Mouse (Mus musculus): ENCODE data around the gene Sgo2b. TPM values are rescaled to one million over a fixed set of nuclear protein-coding genes. Genes with fewer than 3 reads are reported as not detected.
"Not testable (repeated sequence)": the region's sequence is repeated elsewhere in the genome, so short reads cannot be mapped to it uniquely, and the experiment has no call there.

The Sgo2b gene
- not detected in 2 replicates for total RNA-seq (2017)

DNA sequence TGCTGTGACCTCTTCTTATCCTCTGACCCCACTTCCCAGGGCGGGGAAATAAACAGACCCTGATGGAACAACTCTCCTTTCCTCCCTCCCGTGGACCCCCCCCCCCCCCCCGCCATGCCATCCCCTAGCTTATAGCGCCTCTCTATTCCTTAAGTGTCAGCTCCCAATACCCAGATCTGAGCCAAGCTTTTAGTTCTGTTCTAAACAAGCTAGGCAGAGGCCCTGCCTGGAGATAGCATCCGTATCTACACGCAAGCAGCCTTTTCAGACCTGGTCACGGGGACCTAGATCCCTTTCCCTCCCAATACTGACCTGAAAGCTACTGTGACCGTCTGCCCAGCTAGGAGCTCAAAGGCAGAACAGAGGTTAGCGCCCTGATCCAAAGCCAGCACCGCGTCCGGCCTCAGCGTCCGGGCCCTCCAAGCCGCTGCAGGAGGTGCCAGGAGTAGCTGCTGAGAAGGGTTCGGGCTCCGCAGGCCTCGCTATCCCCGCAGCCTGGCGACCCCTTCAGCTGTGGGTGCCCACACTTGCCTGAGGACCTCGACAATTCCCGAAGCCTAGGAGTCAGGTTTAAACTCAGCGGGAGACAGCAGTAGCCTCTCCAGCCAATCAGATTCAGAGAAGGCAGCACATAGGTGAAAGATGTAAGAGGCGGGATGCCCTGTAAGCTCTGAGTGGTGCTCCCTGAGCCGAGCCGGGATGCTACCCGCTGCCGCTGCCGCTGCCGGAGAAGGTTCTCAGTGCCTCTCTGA is at the start of gene Sgo2b:
Sgo2b (minus strand) TSS at position 623 of the 752 bp plus-strand sequence.
- ATAC-seq (replicated peaks in 1 of 2; ENCODE audit: insufficient read depth in 1 of 2, low FRiP score in 2 of 2, low TSS enrichment in 1 of 2, low read depth in 1 of 2, poor library complexity in 2 of 2, severe bottlenecking in 2 of 2): peak in 1 of 2 experiments; percentile 27; a peak in 1 of 4 replicates

DNA sequence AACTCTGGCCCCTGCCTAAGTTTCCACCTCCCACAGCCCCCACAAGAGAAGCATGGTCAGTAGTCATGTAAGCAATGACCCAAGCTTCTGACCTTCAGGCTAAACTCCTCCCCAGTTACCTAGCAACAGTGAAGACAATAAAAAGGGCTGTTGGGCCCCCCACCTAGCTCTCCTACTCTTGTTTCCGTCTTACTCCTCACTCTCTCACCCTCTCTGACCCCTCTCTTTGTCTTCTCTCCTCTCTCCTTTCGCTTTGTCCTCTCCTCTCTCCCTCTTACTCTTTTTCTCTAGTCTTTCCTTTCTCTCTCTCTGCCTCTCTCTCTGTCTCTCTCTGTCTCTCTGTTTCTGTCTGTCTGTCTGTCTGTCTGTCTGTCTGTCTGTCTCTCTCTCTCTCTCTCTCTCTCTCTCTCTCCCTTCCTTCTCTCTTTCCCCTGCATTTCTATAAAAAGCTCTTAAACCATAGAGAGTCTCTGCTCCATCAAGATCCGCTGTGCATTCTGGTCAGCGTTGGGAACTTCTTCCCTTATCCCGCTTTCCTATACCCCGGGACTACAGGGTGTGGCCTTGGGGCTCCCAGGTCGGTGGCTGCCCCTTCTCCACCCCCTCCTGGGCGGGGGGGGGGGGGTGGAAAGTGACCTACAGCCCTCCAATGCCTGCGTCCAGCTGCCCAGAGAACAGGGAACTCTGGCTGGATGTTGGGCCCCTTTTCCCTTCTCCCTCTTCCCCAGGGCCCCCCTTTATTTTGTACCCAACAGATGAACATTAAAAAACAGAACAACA is 18.8 kb upstream of the Sgo2b start:
- ATAC-seq (replicated peaks in 1 of 2; ENCODE audit: insufficient read depth in 1 of 2, low FRiP score in 2 of 2, low TSS enrichment in 1 of 2, low read depth in 1 of 2, poor library complexity in 2 of 2, severe bottlenecking in 2 of 2): not testable (repeated sequence)

DNA sequence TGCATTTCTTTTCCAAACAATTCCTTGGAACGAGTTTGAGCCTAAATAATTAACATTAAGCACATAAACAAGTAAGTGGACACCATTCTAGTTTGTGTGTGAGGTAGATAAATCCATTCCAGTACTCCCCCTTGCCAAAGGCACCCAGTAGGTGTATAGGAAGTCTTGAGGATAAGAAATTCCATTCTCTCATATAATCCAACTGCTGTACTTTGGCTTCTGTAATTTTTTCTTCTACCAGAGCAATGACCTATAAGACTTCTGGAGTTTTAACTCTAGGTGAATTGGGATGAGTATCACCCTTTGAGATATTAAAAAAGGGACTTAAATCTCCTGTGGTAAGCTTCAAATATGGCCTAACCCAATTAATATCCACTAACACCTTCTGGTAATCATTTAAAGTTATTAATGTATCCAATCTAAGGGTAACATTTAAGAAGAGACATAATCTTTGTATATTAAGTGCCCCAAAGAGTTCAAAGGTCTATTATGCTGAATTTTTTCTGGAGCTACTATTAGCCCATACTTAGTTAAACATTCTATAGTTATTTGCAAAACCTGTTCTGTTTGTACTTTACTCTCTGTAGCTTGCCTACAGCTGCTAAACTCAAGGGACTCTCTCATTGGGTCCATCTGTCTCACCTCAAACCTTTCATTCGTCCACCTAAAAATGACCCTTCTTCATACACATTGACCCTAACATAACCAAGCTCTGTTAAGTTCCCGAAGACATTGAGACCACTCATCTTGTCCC is 9.2 kb upstream of the Sgo2b start:
- no peak for ATAC-seq (replicated peaks in 1 of 2; ENCODE audit: insufficient read depth in 1 of 2, low FRiP score in 2 of 2, low TSS enrichment in 1 of 2, low read depth in 1 of 2, poor library complexity in 2 of 2, severe bottlenecking in 2 of 2)

DNA sequence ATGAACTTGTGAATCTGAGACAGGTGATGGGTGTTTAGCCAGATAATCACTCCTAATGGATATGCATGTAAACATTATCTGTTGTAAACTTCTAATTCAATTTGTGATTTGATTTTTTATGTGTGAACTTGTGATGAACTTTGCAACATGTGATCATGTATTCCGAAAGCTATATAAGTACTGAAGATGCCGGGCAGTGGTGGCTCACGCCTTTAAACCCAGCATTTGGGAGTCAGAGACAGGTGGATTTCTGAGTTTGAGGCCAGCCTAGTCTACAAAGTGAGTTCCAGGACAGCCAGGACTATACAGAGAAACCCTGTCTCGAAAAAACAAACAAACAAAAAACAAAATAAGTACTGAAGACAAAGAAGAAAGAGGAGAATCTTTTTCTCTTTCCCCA is 1.8 kb upstream of the Sgo2b start:
- not testable (repeated sequence) for ATAC-seq (replicated peaks in 1 of 2; ENCODE audit: insufficient read depth in 1 of 2, low FRiP score in 2 of 2, low TSS enrichment in 1 of 2, low read depth in 1 of 2, poor library complexity in 2 of 2, severe bottlenecking in 2 of 2)

DNA sequence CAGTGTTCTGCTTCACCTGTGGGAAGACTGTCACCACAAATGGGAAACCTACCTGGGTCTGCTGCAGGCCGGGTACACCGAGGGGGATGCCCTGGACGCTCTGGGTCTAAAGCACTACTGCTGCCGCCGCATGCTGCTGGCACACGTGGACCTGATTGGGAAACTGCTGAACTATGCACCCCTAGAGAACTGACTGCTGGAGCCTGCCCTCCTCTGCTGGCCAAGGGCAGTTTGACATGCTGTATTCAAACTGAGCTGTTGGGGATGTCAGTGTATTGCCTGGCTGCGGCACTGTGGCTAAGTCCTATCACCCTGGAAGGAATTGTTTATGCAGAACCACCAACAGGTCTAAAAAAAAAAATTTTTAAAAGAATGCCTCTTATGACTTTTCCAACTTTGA is 18.9 kb downstream of the Sgo2b start:
- no peak for ATAC-seq (replicated peaks in 1 of 2; ENCODE audit: insufficient read depth in 1 of 2, low FRiP score in 2 of 2, low TSS enrichment in 1 of 2, low read depth in 1 of 2, poor library complexity in 2 of 2, severe bottlenecking in 2 of 2)

DNA sequence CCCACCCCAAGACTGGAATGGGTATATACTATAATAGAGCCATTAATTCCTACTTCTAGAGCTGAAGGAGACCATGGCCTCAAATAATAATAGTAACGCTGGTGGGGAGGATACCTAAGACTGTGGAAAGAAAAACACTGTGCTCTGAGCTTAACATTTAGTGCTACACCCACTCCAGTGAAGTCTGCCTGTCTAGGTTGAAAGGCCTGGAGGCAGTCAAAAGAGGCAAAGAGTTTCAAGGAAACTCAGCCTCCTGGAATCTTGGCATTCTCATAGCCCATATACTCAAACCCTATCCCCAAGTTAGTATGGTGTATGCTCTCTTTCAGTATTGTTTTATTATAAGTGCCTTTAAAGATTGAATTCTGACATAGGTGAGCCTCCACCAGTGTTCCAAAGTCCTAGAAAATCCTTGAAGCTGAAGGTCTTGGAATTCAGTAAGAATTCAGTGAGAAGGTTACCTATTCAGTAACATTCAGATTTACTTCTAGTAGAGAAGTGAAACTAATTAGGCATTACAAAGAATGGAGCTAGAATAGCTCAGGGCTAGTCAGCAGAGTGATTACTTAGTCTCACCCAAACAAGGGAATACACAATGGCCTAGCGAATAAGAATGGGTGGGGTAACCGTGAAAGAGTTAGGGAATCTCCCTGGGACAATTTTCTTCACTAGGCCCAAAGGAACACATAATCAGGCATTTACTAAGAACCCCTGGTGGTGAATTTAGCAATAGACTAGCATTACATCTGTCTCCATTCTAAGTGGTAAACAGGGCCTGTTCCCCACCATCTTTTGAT is 22.5 kb downstream of the Sgo2b start:
- ATAC-seq (replicated peaks in 1 of 2; ENCODE audit: insufficient read depth in 1 of 2, low FRiP score in 2 of 2, low TSS enrichment in 1 of 2, low read depth in 1 of 2, poor library complexity in 2 of 2, severe bottlenecking in 2 of 2): no peak

DNA sequence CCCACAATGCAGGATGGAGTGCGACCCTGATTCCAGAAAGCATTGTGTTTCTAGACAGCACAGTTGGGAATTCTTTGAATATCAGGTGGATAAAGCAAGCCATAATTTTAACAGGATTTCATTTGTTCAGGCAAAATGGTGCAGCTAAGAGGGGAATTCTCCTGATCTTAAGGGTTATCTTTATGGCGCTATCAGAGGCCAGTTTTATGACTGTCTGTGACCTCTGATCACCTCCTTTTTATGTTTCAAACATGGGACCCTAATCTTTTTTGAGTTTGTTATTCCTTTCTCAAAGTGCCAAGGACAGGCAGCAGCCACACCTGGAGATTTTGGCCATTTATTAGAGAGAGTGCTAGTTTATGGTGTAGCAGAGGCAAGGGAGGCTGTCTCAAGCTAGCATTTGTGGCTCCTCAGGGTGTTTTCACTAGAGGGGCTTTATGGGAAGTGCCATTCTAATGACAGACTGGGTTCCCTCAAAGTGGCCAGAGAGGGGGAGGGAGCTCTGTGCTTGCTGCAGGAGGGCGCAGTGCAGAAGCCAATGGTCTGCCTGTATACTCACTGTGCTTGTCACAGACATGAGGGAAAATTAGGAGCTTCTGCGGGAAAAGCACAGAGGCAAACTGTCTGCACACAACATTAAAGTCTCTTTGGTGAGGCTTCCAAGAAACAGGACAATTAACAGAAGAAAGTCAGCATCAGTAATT is 30.6 kb downstream of the Sgo2b start:
- no peak for ATAC-seq (replicated peaks in 1 of 2; ENCODE audit: insufficient read depth in 1 of 2, low FRiP score in 2 of 2, low TSS enrichment in 1 of 2, low read depth in 1 of 2, poor library complexity in 2 of 2, severe bottlenecking in 2 of 2)

DNA sequence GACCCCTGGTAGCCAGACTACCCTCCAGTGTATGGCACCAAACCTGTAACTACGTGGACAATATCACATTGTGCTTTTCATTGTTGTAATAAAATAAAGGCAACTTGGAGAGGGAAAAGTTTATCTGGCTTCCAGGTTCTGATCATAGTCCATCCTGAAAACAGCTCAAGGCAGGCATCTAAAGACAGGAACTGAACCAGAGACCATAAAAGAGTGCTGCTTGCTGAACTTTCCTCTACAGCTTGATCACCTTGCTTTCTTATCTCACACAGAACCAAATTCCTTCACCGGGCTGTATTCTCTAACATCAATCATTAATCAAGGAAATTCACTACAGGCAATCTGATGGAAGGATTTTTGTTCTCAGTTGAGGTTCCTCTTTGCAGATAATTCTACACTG is 57.0 kb downstream of the Sgo2b start:
- no peak for ATAC-seq (replicated peaks in 1 of 2; ENCODE audit: insufficient read depth in 1 of 2, low FRiP score in 2 of 2, low TSS enrichment in 1 of 2, low read depth in 1 of 2, poor library complexity in 2 of 2, severe bottlenecking in 2 of 2)

DNA sequence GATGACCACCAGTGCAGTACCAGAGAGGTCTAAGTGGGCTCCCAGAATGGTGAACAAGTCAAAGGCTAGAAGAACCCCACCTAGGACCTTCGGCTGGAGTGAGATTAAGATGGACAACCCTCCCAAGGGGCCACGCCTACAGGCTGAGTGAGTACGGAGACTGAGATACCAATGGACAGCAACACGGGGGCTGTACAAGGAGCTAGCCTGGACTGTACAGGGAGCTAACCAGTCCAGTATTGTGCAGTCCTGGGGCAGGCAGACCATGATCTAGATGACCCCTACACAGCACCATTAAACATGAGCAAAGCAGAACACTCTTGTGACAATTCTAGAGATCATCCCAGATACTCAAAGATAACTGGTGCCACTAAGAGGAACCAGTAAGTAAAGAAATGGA is 73.7 kb downstream of the Sgo2b start:
- no peak for ATAC-seq (replicated peaks in 1 of 2; ENCODE audit: insufficient read depth in 1 of 2, low FRiP score in 2 of 2, low TSS enrichment in 1 of 2, low read depth in 1 of 2, poor library complexity in 2 of 2, severe bottlenecking in 2 of 2)

DNA sequence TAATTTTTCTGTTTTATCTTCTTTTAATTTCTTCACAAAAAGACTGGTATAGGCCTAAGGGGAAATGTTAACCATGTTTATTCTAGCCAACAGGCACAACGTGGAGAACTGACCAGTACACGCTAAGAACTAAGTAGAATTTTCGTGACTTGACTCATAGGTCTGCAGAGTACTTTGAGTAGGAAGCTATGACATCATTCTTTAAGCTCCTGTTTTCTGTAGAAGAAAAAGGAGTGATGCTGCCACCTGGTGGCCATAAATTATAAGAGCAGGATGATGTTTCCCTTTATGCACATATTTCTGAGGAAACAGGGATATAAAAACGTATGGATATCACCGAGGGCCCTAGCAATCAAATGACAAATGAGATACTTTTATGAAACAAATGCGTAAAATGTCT is 74.7 kb downstream of the Sgo2b start:
- ATAC-seq (replicated peaks in 1 of 2; ENCODE audit: insufficient read depth in 1 of 2, low FRiP score in 2 of 2, low TSS enrichment in 1 of 2, low read depth in 1 of 2, poor library complexity in 2 of 2, severe bottlenecking in 2 of 2): peak; percentile 84 to 89

DNA sequence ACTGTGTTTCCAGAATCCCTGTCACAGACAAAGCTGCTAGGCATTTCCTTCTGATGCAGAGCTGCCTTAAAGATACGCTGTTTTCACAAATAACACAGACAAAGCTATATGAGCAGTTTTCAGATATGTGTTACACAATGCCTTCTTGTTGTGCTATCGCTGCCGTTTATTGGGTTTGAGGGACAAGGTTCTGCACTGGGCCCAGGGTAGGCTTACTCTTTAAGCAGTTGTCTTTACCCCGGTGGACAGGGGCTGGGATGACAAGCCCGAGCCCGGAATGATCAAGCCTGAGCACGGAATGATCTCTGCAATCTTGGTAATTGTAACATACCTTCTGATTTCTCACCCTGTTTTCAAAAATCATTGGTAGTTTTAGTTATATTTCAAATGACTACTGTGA is 75.1 kb downstream of the Sgo2b start:
- no peak for ATAC-seq (replicated peaks in 1 of 2; ENCODE audit: insufficient read depth in 1 of 2, low FRiP score in 2 of 2, low TSS enrichment in 1 of 2, low read depth in 1 of 2, poor library complexity in 2 of 2, severe bottlenecking in 2 of 2)

Data from hematopoietic stem cell, adult 5-6 weeks (primary cell).